Mouse (Mus musculus): ENCODE data around the gene Sdc4.

Gene Sdc4

GRCm38 (mm10) chr2:164443460-164444000 lies at the start of gene Sdc4:
TSS of gene Sdc4 (minus strand) at chr2:164443887.
- DNase-seq (ENCODE audit: low spot score), result no peak

- DNase-seq (ENCODE audit: low spot score), result no peak
Measured at GRCm38 (mm10) chr2:164487812-164488211, 44.1 kb upstream of the Sdc4 start.

GRCm38 (mm10) chr2:164487115-164487527 lies 43.4 kb upstream of the Sdc4 start:
- no peak for DNase-seq (ENCODE audit: low spot score)

- peak; percentile 72 for DNase-seq (ENCODE audit: low spot score)
Measured at GRCm38 (mm10) chr2:164486258-164487114, 42.8 kb upstream of the Sdc4 start.

- DNase-seq (ENCODE audit: low spot score), result no peak
Measured at GRCm38 (mm10) chr2:164485681-164486257, 42.1 kb upstream of the Sdc4 start, which contains the start of gene Dbndd2. TSS of gene Dbndd2 (plus strand) at chr2:164486106.

- DNase-seq (ENCODE audit: low spot score), result no peak
Measured at GRCm38 (mm10) chr2:164473624-164474023, 29.9 kb upstream of the Sdc4 start, which contains the start of gene Trp53tg5. TSS of gene Trp53tg5 (minus strand) at chr2:164473724.

GRCm38 (mm10) chr2:164470254-164470653 lies 26.6 kb upstream of the Sdc4 start:
- peak; percentile 42 for DNase-seq (ENCODE audit: low spot score)

GRCm38 (mm10) chr2:164466787-164467186 lies 23.1 kb upstream of the Sdc4 start:
- DNase-seq (ENCODE audit: low spot score), result no peak

GRCm38 (mm10) chr2:164465161-164465560 lies 21.5 kb upstream of the Sdc4 start:
- DNase-seq (ENCODE audit: low spot score), result peak; percentile 19

GRCm38 (mm10) chr2:164460745-164461551 lies 17.3 kb upstream of the Sdc4 start, which contains the start of gene Gm20458:
TSS of gene Gm20458 (plus strand) at chr2:164460967.
- peak; percentile 98 for DNase-seq (ENCODE audit: low spot score)

- DNase-seq (ENCODE audit: low spot score), result no peak
Measured at GRCm38 (mm10) chr2:164458535-164458934, 14.8 kb upstream of the Sdc4 start.

GRCm38 (mm10) chr2:164457942-164458341 lies 14.3 kb upstream of the Sdc4 start:
- DNase-seq (ENCODE audit: low spot score), result no peak

GRCm38 (mm10) chr2:164456864-164457300 lies 13.2 kb upstream of the Sdc4 start, which contains the start of gene Sys1:
TSS of gene Sys1 (plus strand) at chr2:164456964.
- DNase-seq (ENCODE audit: low spot score), result peak; percentile 27

- no peak for DNase-seq (ENCODE audit: low spot score)
Measured at GRCm38 (mm10) chr2:164456413-164456812, 12.7 kb upstream of the Sdc4 start.

GRCm38 (mm10) chr2:164455421-164456190 lies 11.9 kb upstream of the Sdc4 start:
- no peak for DNase-seq (ENCODE audit: low spot score)

GRCm38 (mm10) chr2:164454846-164455245 lies 11.2 kb upstream of the Sdc4 start:
- DNase-seq (ENCODE audit: low spot score), result no peak

GRCm38 (mm10) chr2:164453887-164454500 lies 10.3 kb upstream of the Sdc4 start:
- no peak for DNase-seq (ENCODE audit: low spot score)

- DNase-seq (ENCODE audit: low spot score), result no peak
Measured at GRCm38 (mm10) chr2:164453047-164453757, 9.5 kb upstream of the Sdc4 start.

- DNase-seq (ENCODE audit: low spot score), result no peak
Measured at GRCm38 (mm10) chr2:164452000-164452676, 8.5 kb upstream of the Sdc4 start.
